Mouse (Mus musculus) myocyte (in vitro differentiated cells): ENCODE results near the gene Tas2r126. TPM values are rescaled to one million over a fixed set of nuclear protein-coding genes. Genes with fewer than 3 reads are reported as not detected.

Experiments used
- H3K27me3 ChIP-seq: one replicate; pipeline ENCODE4 v1.6.1; 2011; ENCODE audit not compliant: control insufficient read depth, insufficient read depth, insufficient read length
- H3K36me3 ChIP-seq: one replicate; pipeline ENCODE4 v1.6.1; 2011; ENCODE audit not compliant: control insufficient read depth, insufficient read depth
- H3K4me2 ChIP-seq: one replicate; pipeline ENCODE4 v1.6.1; 2011; ENCODE audit warnings: low read depth, control low read depth
- H3K4me3 ChIP-seq: one replicate; pipeline ENCODE4 v1.5.1; 2011; ENCODE audit warnings: mild to moderate bottlenecking, control low read depth, moderate library complexity
- H3K79me2 ChIP-seq: one replicate; pipeline ENCODE4 v1.6.1; 2011; ENCODE audit not compliant: control insufficient read depth, insufficient read depth
- H3ac ChIP-seq: one replicate; pipeline ENCODE4 v1.6.1; 2011; ENCODE audit not compliant: control insufficient read depth, insufficient read length
- CEBPB ChIP-seq: IDR thresholded peaks from 2 replicates; pipeline ENCODE4 v1.6.1; 2011; ENCODE audit warnings: mild to moderate bottlenecking, moderate library complexity; ENCODE audit not compliant: poor library complexity, insufficient read depth, severe bottlenecking
- E2F4 ChIP-seq: IDR thresholded peaks from one replicate; pipeline ENCODE4 v1.6.1; 2011; ENCODE audit warnings: mild to moderate bottlenecking, control low read depth, moderate library complexity; ENCODE audit not compliant: insufficient read depth
- MAX ChIP-seq: IDR thresholded peaks from one replicate; pipeline ENCODE4 v1.6.1; 2011; ENCODE audit warnings: low read depth, mild to moderate bottlenecking, control low read depth
- MYOD1 ChIP-seq, 3 experiments: IDR thresholded peaks; one replicate each; pipeline ENCODE4 v1.6.1; 2011; ENCODE audit warnings: control low read depth in 2 of 3, low read depth in 2 of 3, mild to moderate bottlenecking in 2 of 3, moderate library complexity in 1 of 3; ENCODE audit not compliant: insufficient read length in 2 of 3, control insufficient read depth in 1 of 3
- MYOG ChIP-seq, 3 experiments: IDR thresholded peaks; one replicate each; pipeline ENCODE4 v1.6.1; 2011; ENCODE audit warnings: control low read depth in 2 of 3, low read depth in 2 of 3, mild to moderate bottlenecking in 2 of 3; ENCODE audit not compliant: insufficient read length in 2 of 3, control insufficient read depth in 1 of 3, insufficient read depth in 1 of 3
- POLR2A ChIP-seq: IDR thresholded peaks from one replicate; pipeline ENCODE4 v1.6.1; 2011; ENCODE audit warnings: low read depth, mild to moderate bottlenecking, control low read depth, moderate library complexity; ENCODE audit not compliant: insufficient read length
- POLR2AphosphoS2 ChIP-seq: IDR thresholded peaks from one replicate; pipeline ENCODE4 v1.6.1; 2011; ENCODE audit warnings: low read depth, control low read depth; ENCODE audit not compliant: insufficient read length
- REST ChIP-seq: IDR thresholded peaks from one replicate; pipeline ENCODE4 v1.6.1; 2011; ENCODE audit warnings: mild to moderate bottlenecking, control low read depth, moderate library complexity; ENCODE audit not compliant: insufficient read depth, insufficient read length
- SRF ChIP-seq: IDR thresholded peaks from one replicate; pipeline ENCODE4 v1.6.1; 2011; ENCODE audit warnings: low read depth; ENCODE audit not compliant: control insufficient read depth, insufficient read length
- TCF12 ChIP-seq: IDR thresholded peaks from one replicate; pipeline ENCODE4 v1.6.1; 2011; ENCODE audit warnings: mild to moderate bottlenecking, control low read depth; ENCODE audit not compliant: poor library complexity, insufficient read depth, severe bottlenecking
- TCF3 ChIP-seq: IDR thresholded peaks from one replicate; pipeline ENCODE4 v1.6.1; 2011; ENCODE audit warnings: low read depth, control low read depth; ENCODE audit not compliant: insufficient read length
- USF1 ChIP-seq: IDR thresholded peaks from one replicate; pipeline ENCODE4 v1.6.1; 2011; ENCODE audit warnings: low read depth, mild to moderate bottlenecking, control low read depth, moderate library complexity
- polyA plus RNA-seq: library from polyadenylated mRNA; unstranded; fragments of >200 nt; fragmentation: generic; extraction: Trizol; gene quantifications from one replicate; pipeline ENCODE4 v1.2.1, GENCODE M21; 2012; ENCODE audit warnings: missing spikeins

Tas2r126 gene
- polyA plus RNA-seq, 1 experiment, result not detected

DNA sequence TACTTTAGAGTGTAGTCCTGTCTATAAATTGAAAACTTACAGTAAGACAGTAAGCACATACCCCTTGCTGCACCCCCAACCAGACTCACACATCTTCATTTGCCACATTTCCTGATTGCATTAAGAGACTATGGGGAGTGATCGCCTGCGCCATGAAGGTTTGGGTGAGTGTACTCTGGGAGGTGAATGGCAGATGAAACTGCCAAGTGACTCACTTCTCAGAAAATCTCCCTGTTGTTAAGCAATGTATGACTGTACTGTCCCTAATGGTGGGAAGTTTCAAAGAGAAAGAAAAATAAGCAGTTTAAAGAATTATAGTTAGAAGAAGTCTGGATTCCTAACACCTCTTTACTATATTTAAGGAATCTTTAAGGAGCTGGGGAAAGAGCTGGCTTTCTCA, 14.9 kb upstream of the Tas2r126 start:
- Histone ChIP-seq H3K4me2 (peak overlapping the region; percentile 53), H3K79me2 (no peaks in the 10 kb centered on the region), H3K4me3 (no peak overlapping the region), H3K27me3 (no peaks in the 10 kb centered on the region), H3ac (no peak overlapping the region), H3K36me3 (no peaks in the 10 kb centered on the region)
- TF ChIP-seq CEBPB (peak; percentile 78), TCF12 (no peak), SRF (no peak)

DNA sequence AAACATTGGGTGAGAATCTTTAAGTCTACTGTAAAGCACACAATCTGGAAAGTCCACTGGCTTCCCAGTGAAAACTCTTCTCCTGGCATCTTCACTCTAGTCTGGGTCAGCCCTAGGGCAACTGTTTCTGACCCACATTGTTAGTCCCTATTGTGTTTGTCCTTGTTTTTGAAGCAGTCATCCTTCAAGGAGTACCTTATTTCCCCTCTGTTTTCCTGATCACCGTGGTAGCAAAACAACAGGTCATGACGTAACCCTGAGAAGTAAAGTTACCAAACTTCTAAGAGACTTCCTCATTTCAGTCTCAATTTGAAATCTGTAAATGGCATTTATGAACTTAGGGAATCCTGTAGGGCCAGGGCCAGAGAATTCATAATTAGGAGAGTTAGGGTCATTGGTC, 12.9 kb upstream of the Tas2r126 start:
- Histone ChIP-seq H3K4me3 (no peak overlapping the region), H3K36me3 (no peaks in the 10 kb centered on the region), H3K79me2 (no peaks in the 10 kb centered on the region), H3ac (no peak overlapping the region), H3K4me2 (no peak overlapping the region), H3K27me3 (no peaks in the 10 kb centered on the region)
- TF ChIP-seq TCF12 (no peak), CEBPB (no peak), USF1 (no peak), MYOG (IDR thresholded peaks at IDR 0.05; ENCODE audit: control insufficient read depth in 1 of 3, insufficient read depth in 1 of 3, insufficient read length in 2 of 3, low read depth in 2 of 3) (no peak), E2F4 (no peak), TCF3 (no peak), SRF (no peak), MYOD1 (IDR thresholded peaks at IDR 0.05; ENCODE audit: control insufficient read depth in 1 of 3, insufficient read length in 2 of 3, low read depth in 2 of 3) (no peak)

- TF ChIP-seq MAX, result no peak
- no peak for TF ChIP-seq E2F4
- TF ChIP-seq POLR2AphosphoS2, result no peak
- no peak for TF ChIP-seq USF1
- no peak for TF ChIP-seq MYOD1 (IDR thresholded peaks at IDR 0.05; ENCODE audit: control insufficient read depth in 1 of 3, insufficient read length in 2 of 3, low read depth in 2 of 3)
- no peak for TF ChIP-seq SRF
- no peak for TF ChIP-seq POLR2A
- TF ChIP-seq CEBPB, result no peak
- no peak for TF ChIP-seq TCF12
- no peak for TF ChIP-seq REST
- no peak for TF ChIP-seq TCF3
- no peak for TF ChIP-seq MYOG (IDR thresholded peaks at IDR 0.05; ENCODE audit: control insufficient read depth in 1 of 3, insufficient read depth in 1 of 3, insufficient read length in 2 of 3, low read depth in 2 of 3)
- H3ac ChIP-seq, result no peak overlapping the region
- no peaks in the 10 kb centered on the region for H3K79me2 ChIP-seq
- H3K27me3 ChIP-seq, result no peaks in the 10 kb centered on the region
- H3K4me3 ChIP-seq, result no peak overlapping the region
- peak overlapping the region; percentile 28 for H3K4me2 ChIP-seq
- H3K36me3 ChIP-seq, result no peaks in the 10 kb centered on the region
Observed at GRCm38 (mm10) chr6:42424472-42424871, 9.9 kb upstream of the Tas2r126 start.

- no peaks in the 10 kb centered on the region for H3K79me2 ChIP-seq
- H3K36me3 ChIP-seq, result no peaks in the 10 kb centered on the region
- H3K27me3 ChIP-seq, result no peaks in the 10 kb centered on the region
- H3K4me3 ChIP-seq, result no peak overlapping the region
- H3ac ChIP-seq, result no peak overlapping the region
- TF ChIP-seq MYOD1 (IDR thresholded peaks at IDR 0.05; ENCODE audit: control insufficient read depth in 1 of 3, insufficient read length in 2 of 3, low read depth in 2 of 3) (no peak), MYOG (IDR thresholded peaks at IDR 0.05; ENCODE audit: control insufficient read depth in 1 of 3, insufficient read depth in 1 of 3, insufficient read length in 2 of 3, low read depth in 2 of 3) (no peak), CEBPB (no peak), E2F4 (no peak), POLR2A (no peak), SRF (no peak), TCF12 (no peak), POLR2AphosphoS2 (no peak), USF1 (no peak), MAX (no peak), TCF3 (no peak), REST (no peak)
- no peak overlapping the region for H3K4me2 ChIP-seq
Observed at GRCm38 (mm10) chr6:42426337-42426736, 8.0 kb upstream of the Tas2r126 start.

DNA sequence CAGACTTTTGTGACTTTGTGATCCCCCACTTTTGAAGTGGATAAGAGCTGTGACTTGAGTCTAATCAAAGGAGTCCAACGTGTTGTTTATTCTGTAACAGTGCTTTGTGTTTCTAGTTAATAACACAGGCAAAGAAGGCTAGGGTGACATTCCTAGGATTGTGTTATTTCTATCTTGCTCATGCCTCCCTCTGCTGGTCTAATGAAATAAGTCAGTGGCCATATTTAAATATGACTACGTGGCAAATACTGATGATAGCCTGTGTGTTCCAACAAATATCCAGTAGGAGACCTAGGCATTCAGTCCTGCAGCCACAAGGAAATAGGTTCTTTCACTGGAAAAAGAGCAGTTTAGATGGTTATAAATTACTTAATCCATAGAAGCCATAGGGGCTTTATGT, 781 bp upstream of the Tas2r126 start:
- Histone ChIP-seq H3K4me3 (no peak overlapping the region), H3K27me3 (no peaks in the 10 kb centered on the region), H3K36me3 (no peaks in the 10 kb centered on the region), H3K79me2 (no peaks in the 10 kb centered on the region), H3K4me2 (no peak overlapping the region), H3ac (no peak overlapping the region)
- TF ChIP-seq E2F4, result no peak
- TF ChIP-seq SRF, result no peak
- no peak for TF ChIP-seq CEBPB
- TF ChIP-seq REST, result no peak
- TF ChIP-seq POLR2AphosphoS2, result no peak
- TF ChIP-seq POLR2A, result no peak
- no peak for TF ChIP-seq MYOG (IDR thresholded peaks at IDR 0.05; ENCODE audit: control insufficient read depth in 1 of 3, insufficient read depth in 1 of 3, insufficient read length in 2 of 3, low read depth in 2 of 3)
- no peak for TF ChIP-seq MYOD1 (IDR thresholded peaks at IDR 0.05; ENCODE audit: control insufficient read depth in 1 of 3, insufficient read length in 2 of 3, low read depth in 2 of 3)
- TF ChIP-seq TCF3, result no peak
- no peak for TF ChIP-seq USF1
- no peak for TF ChIP-seq TCF12
- no peak for TF ChIP-seq MAX
